Mouse (Mus musculus): Measurements from ENCODE around the gene Adgrf3.

The Adgrf3 gene

GRCm38 (mm10) chr5:30152007-30152406 is 53.5 kb downstream of the Adgrf3 start:
- DNase-seq (ENCODE audit: low spot score in 2 of 2) = no peak

- no peak for DNase-seq (ENCODE audit: low spot score in 2 of 2)
These were observed 57.2 kb downstream of the Adgrf3 start for GRCm38 (mm10) chr5:30148133-30148920.

GRCm38 (mm10) chr5:30146526-30146925 is 59.0 kb downstream of the Adgrf3 start:
- no peak for DNase-seq (ENCODE audit: low spot score in 2 of 2)

All from spleen, postnatal 4 days (tissue).